Mouse (Mus musculus) small intestine, adult 2 months (tissue): ENCODE measurements around the gene Zfp354b. TPM values are rescaled to one million over a fixed set of nuclear protein-coding genes. Genes with fewer than 3 reads are reported as not detected.
A peak's percentile ranks its signal among the peaks of the same experiment; 100 is the strongest.

Source experiments
- H3K27ac ChIP-seq: fragments of 200-500 bp; 2 replicates; pipeline ENCODE4 v1.5.1; 2012; ENCODE audit warnings: low read depth, low read length, control low read depth, inconsistent platforms; ENCODE audit not compliant: insufficient read depth
- H3K27me3 ChIP-seq: fragments of 200-500 bp; 2 replicates; pipeline ENCODE4 v1.6.1; 2012; ENCODE audit warnings: mild to moderate bottlenecking, moderate library complexity, low read length, inconsistent platforms; ENCODE audit not compliant: control insufficient read depth, insufficient read depth
- H3K36me3 ChIP-seq: fragments of 200-500 bp; 2 replicates; pipeline ENCODE4 v1.6.1; 2012; ENCODE audit warnings: mild to moderate bottlenecking, low read length, control low read depth, inconsistent platforms; ENCODE audit not compliant: control insufficient read depth, insufficient read depth
- H3K4me1 ChIP-seq: fragments of 200-500 bp; 2 replicates; pipeline ENCODE4 v1.6.1; 2012; ENCODE audit warnings: low read length, inconsistent platforms, mixed read lengths; ENCODE audit not compliant: control insufficient read depth, insufficient read depth, insufficient read length
- H3K4me3 ChIP-seq: fragments of 200-500 bp; 2 replicates; pipeline ENCODE4 v1.5.1; 2012; ENCODE audit warnings: low read depth, mild to moderate bottlenecking, control low read depth, inconsistent platforms, low read length, moderate library complexity
- CTCF ChIP-seq: fragments of 200-500 bp; IDR thresholded peaks from 2 replicates; pipeline ENCODE4 v1.5.1; 2012; ENCODE audit warnings: low read depth, mild to moderate bottlenecking, control low read depth, inconsistent platforms, low read length, moderate library complexity, mixed read lengths; ENCODE audit not compliant: insufficient replicate concordance, insufficient read length; ENCODE audit errors: extremely low read depth
- POLR2A ChIP-seq: fragments of 200-500 bp; IDR thresholded peaks from 2 replicates; pipeline ENCODE4 v1.6.1; 2012; ENCODE audit warnings: low read depth, mild to moderate bottlenecking, control low read depth, inconsistent platforms, low read length, moderate library complexity
- WGBS: fragments of 180-500 bp; shearing (Covaris S2); methylation state at CpG from one replicate; pipeline ENCODE4 v1.1.7; 2018; 5-methylcytosine and 5-hydroxymethylcytosine counted together
- polyA plus RNA-seq: library from polyadenylated mRNA; depleted of rRNA; stranded (reverse); fragments of >200 nt; gene quantifications from 2 replicates; pipeline ENCODE4 v1.2.3, GENCODE M21; 2012

The Zfp354b gene
- polyA plus RNA-seq, 1 experiment = not detected

DNA sequence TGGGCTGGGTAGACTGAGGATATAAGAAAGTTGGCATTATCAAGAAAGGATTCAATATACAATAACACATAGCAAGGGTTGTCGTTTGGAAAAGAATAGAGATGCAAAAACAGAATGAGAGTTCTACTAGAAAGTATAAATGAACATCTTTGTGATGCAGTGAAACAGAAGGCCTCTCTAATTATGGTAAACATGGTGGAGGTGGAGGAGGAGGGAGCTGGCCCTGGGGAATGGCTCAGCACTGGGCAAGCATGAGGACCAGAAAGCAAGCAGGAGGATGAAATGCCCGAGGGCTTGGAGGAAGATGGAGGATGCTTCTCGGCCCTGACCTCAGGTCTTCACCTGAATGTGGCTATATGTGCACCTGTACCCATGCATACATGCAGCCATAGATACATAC, 17.0 kb downstream of the Zfp354b start:
- Histone ChIP-seq H3K4me1 (no peaks in the 10 kb centered on the region), H3K27ac (no peak overlapping the region), H3K27me3 (no peaks in the 10 kb centered on the region), H3K4me3 (no peak overlapping the region), H3K36me3 (no peaks in the 10 kb centered on the region)
- TF ChIP-seq POLR2A (no peak), CTCF (no peak)
- WGBS = 88% methylated on average over 3 of the region's 3 CpGs

DNA sequence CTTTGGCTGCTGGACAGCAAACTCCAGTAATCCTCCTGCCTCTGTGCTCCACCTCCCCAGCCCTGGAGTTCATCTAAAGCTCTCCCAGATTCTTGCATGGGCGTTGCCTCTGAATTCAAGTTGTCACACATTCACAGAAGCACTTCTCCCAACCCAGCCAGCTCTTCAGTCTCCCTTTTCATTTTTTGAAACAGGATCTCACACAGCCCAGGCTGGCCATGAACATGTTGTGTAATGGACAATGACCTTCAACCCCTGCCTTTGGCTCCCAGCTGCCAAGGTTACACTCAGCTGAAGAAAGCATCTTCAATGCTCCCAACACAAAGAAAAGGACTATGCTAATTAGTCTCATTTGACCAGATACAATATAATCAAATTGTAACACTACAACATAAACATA, 18.1 kb downstream of the Zfp354b start:
- no peak overlapping the region for H3K27ac ChIP-seq
- H3K36me3 ChIP-seq = 0 out of 2 replicates have a peak, but pooled peaks cover 3% of the 10 kb centered on the region
- H3K27me3 ChIP-seq = no peaks in the 10 kb centered on the region
- 95% methylated on average over 1 of the region's 1 CpGs for WGBS
- no peak overlapping the region for H3K4me3 ChIP-seq
- H3K4me1 ChIP-seq = no peaks in the 10 kb centered on the region
- no peak for TF ChIP-seq POLR2A
- no peak for TF ChIP-seq CTCF

DNA sequence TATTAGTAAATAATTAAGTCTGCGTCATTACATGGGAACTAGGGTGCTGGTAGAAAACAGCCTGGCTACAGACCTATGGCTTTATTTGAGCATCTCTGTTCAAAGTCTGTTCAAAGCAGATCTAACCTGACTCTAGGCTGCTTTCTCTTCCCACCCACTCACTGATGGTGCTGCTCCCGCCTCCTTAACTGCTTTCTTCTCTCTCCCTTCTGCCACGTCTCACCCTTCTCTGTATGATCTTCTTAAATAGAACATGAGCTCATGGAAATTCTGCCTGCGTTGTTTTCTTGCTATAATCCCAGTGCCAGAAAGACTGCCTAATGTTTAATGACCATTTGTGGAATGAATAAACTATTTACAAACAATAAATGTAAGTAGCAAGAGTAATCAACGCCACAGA, 23.3 kb downstream of the Zfp354b start:
- Histone ChIP-seq H3K4me3 (no peak overlapping the region), H3K27ac (no peak overlapping the region), H3K4me1 (no peaks in the 10 kb centered on the region), H3K27me3 (no peaks in the 10 kb centered on the region), H3K36me3 (peaks cover 7% of the 10 kb centered on the region; the same call in 1 of the 2 replicates)
- WGBS = 88% methylated on average over 5 of the region's 5 CpGs
- TF ChIP-seq CTCF (no peak), POLR2A (no peak)

DNA sequence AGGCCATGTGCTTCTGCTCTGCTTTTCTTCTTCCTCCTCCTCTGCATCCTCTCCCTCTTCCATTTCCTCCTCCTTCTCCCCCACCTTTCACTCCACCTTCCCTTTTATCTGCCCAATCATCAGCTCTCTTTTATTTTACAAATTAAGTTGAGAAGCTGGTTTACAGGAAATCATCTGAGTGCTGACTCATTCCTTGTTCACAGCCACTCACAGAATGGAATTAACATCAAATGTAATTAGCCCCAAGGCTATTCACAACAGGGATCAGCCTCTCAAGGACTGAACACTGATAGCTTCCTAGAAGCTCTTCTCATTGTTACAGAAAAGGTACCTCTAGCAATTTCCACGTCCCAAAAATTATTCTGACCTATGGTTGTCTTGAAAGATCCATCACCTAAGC, 34.1 kb downstream of the Zfp354b start:
- H3K4me3 ChIP-seq = no peak overlapping the region
- no peak for TF ChIP-seq CTCF
- no peak overlapping the region for H3K27ac ChIP-seq
- no peaks in the 10 kb centered on the region for H3K27me3 ChIP-seq
- no peaks in the 10 kb centered on the region for H3K4me1 ChIP-seq
- H3K36me3 ChIP-seq = 0 out of 2 replicates have a peak, but pooled peaks cover 2% of the 10 kb centered on the region
- 76% methylated on average over 1 of the region's 1 CpGs for WGBS

DNA sequence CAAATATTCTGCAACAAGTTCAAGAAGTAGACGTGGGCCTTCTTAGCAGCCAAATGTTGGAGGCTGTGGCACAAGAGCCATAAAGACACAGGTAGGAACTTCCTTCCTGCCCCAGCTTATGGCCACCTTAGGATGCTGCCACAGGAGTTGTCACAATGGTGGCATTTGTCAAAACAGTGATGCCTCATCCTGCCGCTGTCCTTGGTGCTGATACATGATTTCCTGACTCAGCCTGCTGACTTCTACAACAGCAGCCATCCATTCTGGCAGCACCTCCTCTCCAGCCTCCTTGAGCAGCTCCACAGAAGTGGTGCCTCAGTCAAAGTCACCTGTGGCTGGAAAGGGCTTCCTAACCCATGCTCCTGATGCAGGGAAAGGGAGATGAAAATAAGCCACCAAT, 39.0 kb downstream of the Zfp354b start:
- Histone ChIP-seq H3K27me3 (no peaks in the 10 kb centered on the region), H3K4me3 (no peak overlapping the region), H3K4me1 (no peaks in the 10 kb centered on the region), H3K27ac (no peak overlapping the region), H3K36me3 (no peaks in the 10 kb centered on the region)
- WGBS = 51% methylated on average over 2 of the region's 2 CpGs
- TF ChIP-seq POLR2A (no peak), CTCF (no peak)

DNA sequence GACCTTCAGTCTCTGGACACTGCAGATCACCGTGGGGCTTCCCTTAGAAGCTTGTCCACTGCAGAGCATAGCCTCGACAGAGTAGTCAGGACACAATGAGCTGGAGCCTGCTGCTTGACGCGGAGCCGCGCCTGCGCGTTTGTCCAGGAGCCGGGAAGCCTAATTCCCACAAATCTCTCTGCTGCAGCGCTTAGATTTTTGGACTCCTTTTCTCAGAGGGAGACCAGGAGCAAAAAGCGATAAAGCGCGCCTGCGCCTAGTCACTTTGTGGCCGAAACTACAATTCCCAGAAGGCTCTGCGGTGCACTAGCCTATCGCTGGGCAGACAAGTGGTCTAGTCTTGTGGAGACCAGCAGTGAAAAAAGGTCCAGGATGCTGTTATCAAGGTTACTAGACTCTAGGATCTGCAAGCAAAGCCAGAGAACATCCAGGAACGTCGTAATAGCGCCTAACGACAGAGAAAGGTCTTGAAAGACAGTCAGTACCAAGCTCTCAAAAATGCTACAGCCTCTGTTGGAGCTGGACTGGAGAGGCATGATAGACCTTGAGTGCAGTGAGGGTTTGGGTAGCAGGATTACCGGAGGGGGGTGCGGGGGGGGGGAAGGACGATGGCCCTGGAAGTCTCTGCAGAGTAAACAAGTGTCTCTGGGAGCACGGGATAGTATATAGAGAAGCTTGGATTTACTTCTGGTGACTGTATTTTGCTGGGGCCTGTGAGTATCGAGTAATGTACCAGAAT, 43.9 kb downstream of the Zfp354b start, which contains the start of gene Zfp454:
Gene Zfp454 (minus strand): TSS at position 262 of the 739 bp plus-strand sequence.
- H3K4me3 ChIP-seq = peak within 1 kb of the TSS; percentile 49
- WGBS = 7% methylated on average over 26 of the region's 26 CpGs
- H3K27ac ChIP-seq = no peak within 1 kb of the TSS

DNA sequence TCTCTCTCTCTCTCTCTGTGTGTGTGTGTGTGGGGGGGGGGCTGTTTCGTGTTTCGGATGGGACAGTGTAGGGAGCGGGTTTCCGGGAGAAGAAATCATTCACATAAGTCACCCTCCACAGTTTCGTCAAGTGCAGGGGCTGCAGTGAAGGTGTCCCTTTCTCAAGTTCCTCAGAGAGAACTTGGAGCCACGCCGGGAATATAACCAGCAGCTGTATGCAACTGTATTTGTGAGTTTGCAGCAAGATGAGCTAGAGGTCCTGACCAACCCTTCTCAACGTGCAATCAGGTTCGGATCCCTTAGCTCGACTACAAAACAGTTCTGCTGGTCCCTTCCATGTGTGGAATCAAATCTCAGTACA, 44.5 kb downstream of the Zfp354b start:
- Histone ChIP-seq H3K4me1 (peaks cover 2% of the 10 kb centered on the region; the same call in 1 of the 2 replicates), H3K27me3 (no peaks in the 10 kb centered on the region), H3K4me3 (peak overlapping the region; percentile 49), H3K27ac (no peak overlapping the region), H3K36me3 (no peaks in the 10 kb centered on the region)
- WGBS = 17% methylated on average over 10 of the region's 10 CpGs
- no peak for TF ChIP-seq CTCF
- TF ChIP-seq POLR2A = no peak

More for the DNA sequence above, 43.9 kb downstream of the Zfp354b start, which contains the start of gene Zfp454:
- H3K4me1 ChIP-seq = peaks cover 2% of the 10 kb centered on the region; the same call in 1 of the 2 replicates
- no peak for TF ChIP-seq POLR2A
- no peak for TF ChIP-seq CTCF
- H3K36me3 ChIP-seq = no peaks in the 10 kb centered on the region
- no peaks in the 10 kb centered on the region for H3K27me3 ChIP-seq
